8 mouse cellular contexts compared by ENCODE assay signal in the genomic region with DNA sequence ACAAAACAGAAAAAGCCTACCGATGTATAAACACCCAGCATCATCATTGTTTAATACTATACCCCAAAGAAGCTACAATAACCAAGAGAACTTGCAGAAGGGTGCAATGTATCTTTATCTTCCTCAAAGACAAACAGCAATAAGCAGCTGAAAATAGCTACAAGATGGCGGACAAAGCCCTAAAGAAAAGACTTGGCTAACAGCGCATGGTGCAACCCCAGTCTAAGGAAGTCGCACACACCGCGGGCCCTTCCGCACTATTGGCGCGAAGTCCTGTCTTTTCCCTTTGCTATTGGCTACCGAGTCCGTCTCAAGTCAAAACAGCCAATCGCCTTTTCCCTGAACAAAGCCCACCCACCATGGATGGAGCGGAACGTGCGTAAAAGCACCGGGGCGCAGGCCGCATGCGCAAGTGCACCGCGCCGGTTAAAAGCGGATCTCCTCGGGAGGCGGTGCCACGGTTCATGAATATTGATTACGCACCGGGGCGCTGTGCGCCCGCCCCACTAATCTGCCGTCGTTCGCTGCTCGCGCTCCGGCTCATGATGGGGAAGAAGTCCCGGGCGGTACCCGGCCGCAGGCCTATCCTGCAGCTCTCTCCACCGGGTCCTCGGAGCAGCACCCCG. TPM values are rescaled to one million over a fixed set of nuclear protein-coding genes. Genes with fewer than 3 reads are reported as not detected.
A peak's percentile ranks its signal among the peaks of the same experiment; 100 is the strongest.
DNase-seq lines count a peak whose midpoint lies in the region; ATAC-seq lines count a peak whose summit lies in the region.

A gene (plus strand): TSS at position 318 of the 626 bp plus-strand sequence.

- H3K4me1 ChIP-seq in hindbrain, embryonic 16.5 days (ENCODE audit: control insufficient read depth, insufficient read depth, low read depth, low read length), result peaks cover 14% of the 10 kb centered on the region

- H3K4me2 ChIP-seq in hindbrain, embryonic 16.5 days (ENCODE audit: low read length), result peak within 1 kb of the TSS; percentile 73

- peak within 1 kb of the TSS; percentile 99 for H3K4me3 ChIP-seq in hindbrain, embryonic 16.5 days (ENCODE audit: low read length)
- H3K4me3 ChIP-seq in macrophage (ENCODE audit: inconsistent target), result peak within 1 kb of the TSS; percentile 80

- no peaks in the 10 kb centered on the region for H3K27me3 ChIP-seq in hindbrain, embryonic 16.5 days (replicated peaks; ENCODE audit: control insufficient read depth, insufficient read depth, low read length)

- peaks cover 44% of the 10 kb centered on the region for H3K79me2 ChIP-seq in macrophage (ENCODE audit: inconsistent target)

- H3K36me3 ChIP-seq in hindbrain, embryonic 16.5 days (ENCODE audit: control insufficient read depth, insufficient read depth, low read length), result peaks cover 3% of the 10 kb centered on the region
- H3K36me3 ChIP-seq in macrophage (ENCODE audit: inconsistent target), result no peaks in the 10 kb centered on the region; the same call in 1 of the 2 replicates

- H3K27ac ChIP-seq in hindbrain, embryonic 16.5 days (ENCODE audit: low read depth, low read length), result peak within 1 kb of the TSS; percentile 98
- peak within 1 kb of the TSS; percentile 92 for H3K27ac ChIP-seq in macrophage

- peak within 1 kb of the TSS; percentile 99 for H3K9ac ChIP-seq in hindbrain, embryonic 16.5 days (ENCODE audit: low read depth, low read length)

- peak; percentile 100 for ATAC-seq in hindbrain, embryonic 16.5 days

- DNase-seq in WW6 (ENCODE audit: low read depth, low spot score), result peak; percentile 98
- DNase-seq in cerebellum, postnatal 4 days (ENCODE audit: low spot score in 2 of 2), result peak; percentile 90 to 95
- peak; percentile 98 for DNase-seq in gastrocnemius, adult 18-20 months (ENCODE audit: low spot score)
- DNase-seq in left cerebral cortex, adult 18-20 months (ENCODE audit: low spot score in 2 of 2), result peak; percentile 96 to 98
- peak; percentile 99 for DNase-seq in right cerebral cortex, adult 18-20 months
- DNase-seq in urinary bladder, postnatal 10 days (ENCODE audit: low spot score), result peak; percentile 76

- under 1% methylated on average over 44 of the region's 44 CpGs for WGBS in hindbrain, embryonic 16.5 days
- under 1% methylated on average over 44 of the region's 44 CpGs for WGBS in macrophage (ENCODE audit: missing documents)

- no peaks in the 10 kb centered on the region for H3K9me3 ChIP-seq in hindbrain, embryonic 16.5 days (ENCODE audit: control insufficient read depth, low read length)

RNA-seq across cellular contexts. Expression of the gene that starts here (rescaled TPM):
- total RNA-seq in gastrocnemius, adult 18-20 months (2021), result 10 to 100 TPM; 12.3 to 12.4 TPM
- polyA plus RNA-seq in hindbrain, embryonic 16.5 days (2015; fragmentation: Nextera tagmentation; extraction: Ambion mirVana), result 75.0 and 90.6 TPM in 2 replicates
- 10 to 100 TPM; 48.5 to 50.2 TPM for total RNA-seq in left cerebral cortex, adult 18-20 months (2021)
- total RNA-seq in macrophage (2018; cell fraction: chromatin; rRNA removed), result 1,000 to 10,000 TPM in 3 of 26 experiments, 100 to 1,000 TPM in 23; 349 to 1,582 (median 842) TPM
- 10 to 100 TPM; 17.2 to 61.8 (median 24.0) TPM for total RNA-seq in macrophage (2018; cell fraction: cytosol; rRNA removed)
- 1,000 to 10,000 TPM in 1 of 26 experiments, 100 to 1,000 TPM in 25; 300 to 1,177 (median 458) TPM for total RNA-seq in macrophage (2018; cell fraction: nucleus; rRNA removed)
- 27.7 to 69.8 TPM (median 35.6 TPM) in 3 replicates for polyA plus RNA-seq in macrophage (2018)

Comparison
In these comparisons a context has a peak if more than half of its experiments do, and no peak if none do; other contexts are left out.
1. Peak in every context shown above with its lines: DNase-seq, ATAC-seq, H3K4me3 ChIP-seq and H3K27ac ChIP-seq.